Mouse (Mus musculus) layer of hippocampus, postnatal 25 days (tissue): ENCODE data around the gene Armc9. TPM values are rescaled to one million over a fixed set of nuclear protein-coding genes. Genes with fewer than 3 reads are reported as not detected.
A peak's percentile ranks its signal among the peaks of the same experiment; 100 is the strongest.

Experiments
- DNase-seq, 2 experiments: peaks; one replicate each; pipeline ENCODE4 v3.0.0; 2022; ENCODE audit warnings: mixed read lengths in 2 of 2, low spot score in 1 of 2; ENCODE audit errors: extremely low spot score in 1 of 2
- total RNA-seq, 2 experiments: library from RNA; stranded (reverse); gene quantifications; 2 replicates each; pipeline ENCODE4 v1.2.3; 2021

Gene Armc9
- total RNA-seq, 2 experiments from 2014 or later = 36.6 to 39.5 TPM

DNA sequence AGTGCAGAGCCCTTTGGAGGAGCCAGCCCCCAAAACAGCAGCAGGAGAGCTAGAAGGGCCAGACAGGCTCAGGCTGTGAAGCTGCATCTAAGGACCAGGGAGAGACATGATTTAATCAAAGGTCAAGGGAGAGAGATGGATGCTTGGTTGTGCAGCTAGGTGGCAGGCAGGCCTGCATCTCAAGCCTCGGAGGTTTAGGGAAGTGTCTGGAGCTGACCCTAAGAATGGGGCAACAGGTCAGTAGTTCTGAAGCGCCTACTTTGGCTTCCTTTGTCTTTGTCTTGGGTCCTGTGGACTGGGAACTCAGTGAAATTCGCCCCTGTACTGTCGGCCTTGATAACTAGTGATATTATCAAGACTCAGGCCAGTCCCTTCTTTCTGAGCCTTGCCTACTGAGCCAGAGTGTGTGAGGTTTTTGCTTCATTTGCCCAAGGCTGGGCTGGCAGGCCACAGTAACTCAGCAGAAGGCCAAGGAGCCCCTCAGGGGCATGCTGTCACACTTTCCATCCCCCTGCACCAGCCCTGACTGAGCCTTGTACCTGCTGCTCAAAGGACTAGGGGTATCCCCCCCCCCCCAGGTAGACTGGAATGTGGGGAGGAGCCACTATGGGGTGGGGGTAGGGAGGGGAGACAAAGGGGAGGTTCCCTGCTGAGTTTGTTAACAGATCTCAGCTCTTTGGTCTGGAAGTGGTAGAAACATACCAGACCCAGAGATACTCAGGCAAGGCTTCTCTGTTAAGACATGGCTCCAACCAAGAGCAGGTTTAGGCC is 153.5 kb downstream of the Armc9 start:
- DNase-seq = no peak

DNA sequence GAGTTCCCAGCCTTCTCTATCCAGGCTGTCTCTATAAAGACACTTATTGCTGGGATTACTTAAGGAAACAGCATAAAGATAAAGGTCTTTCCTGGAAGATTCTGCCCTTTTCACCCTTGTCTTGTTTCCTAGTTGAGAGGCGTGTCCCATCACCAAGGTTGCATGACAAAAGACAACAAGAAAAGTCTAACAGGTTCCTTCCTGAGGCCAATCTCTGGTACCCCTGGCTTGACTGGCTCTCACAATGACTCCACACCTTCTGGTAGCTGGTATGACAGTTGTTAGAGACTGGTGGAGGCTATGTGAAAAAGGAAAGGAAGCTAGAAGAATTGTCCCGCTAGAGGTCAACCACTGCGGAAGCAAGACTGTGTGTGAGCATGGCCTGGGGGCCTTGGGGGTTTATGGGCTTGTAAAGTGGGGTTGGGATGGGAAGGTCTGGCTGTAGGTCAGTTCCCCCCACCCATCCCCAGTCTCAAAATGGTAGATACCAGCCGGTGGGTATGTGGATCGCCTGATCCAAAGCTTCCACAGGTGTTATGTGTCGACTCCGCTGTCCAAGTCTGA is 154.8 kb downstream of the Armc9 start:
- DNase-seq = no peak

DNA sequence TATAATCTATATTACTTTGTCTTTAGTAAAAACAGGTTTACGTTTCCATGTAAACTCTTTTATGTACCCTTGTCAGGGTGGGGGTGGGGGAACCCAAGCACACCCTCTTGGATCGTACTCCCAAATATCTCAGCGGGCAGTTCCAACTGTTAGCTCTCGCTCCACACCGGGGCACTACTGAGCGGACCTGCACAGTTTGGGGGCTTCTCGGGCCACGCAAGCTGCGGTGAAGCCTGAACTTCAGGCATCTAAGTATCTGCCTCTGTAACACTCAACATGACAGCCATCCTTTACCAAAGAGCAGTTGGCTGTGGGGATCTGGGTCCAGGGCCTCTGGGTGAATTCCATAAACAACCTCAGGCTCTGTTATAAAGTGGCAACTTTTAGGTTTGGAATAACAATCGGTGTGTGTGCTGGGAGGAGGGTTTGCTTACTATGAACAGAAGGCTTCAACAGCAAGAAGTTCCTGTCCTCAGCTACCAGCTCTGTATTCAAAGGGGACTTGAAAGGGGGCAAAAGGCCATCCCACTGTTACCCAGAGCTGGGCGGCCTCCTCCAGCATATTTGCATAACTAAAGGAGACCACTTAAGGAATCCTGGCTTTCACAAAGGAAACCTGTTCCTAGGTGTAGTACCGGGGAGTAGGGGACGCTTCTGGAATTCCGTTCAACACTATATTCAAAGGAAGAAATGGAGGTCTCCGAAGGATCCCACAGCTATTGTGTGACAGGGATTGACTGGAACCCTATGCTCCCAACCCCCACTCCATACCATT is 156.1 kb downstream of the Armc9 start:
- no peak for DNase-seq

DNA sequence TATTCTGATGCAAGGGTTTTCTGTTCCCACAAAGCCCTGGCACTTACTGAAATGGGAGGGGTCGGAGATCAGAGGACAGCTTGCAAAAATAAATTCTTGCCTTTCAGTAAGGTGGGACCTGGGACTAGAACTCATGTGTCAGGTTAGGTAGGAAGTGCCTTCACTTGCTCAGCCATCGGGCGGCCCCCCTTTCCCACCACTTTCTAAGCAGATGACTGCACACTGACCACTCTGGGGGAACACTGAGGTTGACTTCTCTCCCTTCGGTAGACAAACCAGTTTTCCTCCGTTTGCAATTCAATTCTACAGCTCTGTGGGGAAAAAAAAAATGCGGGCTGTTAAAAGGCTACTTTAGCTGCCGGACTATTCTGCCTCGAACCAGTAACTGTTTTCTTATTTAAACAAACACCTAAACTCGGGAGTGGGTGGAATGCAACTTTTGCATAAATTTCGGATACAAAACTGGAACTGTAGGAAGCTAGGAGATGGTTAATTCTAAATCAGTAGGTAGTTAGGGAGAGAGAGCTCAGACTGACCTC is 157.0 kb downstream of the Armc9 start:
- no peak for DNase-seq

DNA sequence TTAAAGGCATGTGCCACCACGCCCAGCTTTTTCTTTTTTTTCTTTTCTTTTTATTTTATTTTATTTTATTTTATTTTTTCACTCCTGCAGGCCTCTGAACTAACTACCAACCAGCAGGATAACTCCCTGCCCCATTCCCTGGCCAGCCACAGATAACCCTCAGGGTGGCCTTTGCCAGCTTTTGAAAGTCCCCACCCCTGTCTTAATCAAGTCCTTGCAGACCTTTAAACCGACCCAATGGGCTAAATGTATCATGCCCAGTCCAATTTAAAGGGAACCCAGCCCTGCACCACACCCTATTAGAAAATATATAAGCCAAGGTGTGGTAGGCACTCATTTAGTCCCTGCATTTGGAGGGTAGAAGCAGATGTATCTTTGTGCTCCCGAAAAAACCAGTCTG is 157.7 kb downstream of the Armc9 start:
- DNase-seq = no peak

DNA sequence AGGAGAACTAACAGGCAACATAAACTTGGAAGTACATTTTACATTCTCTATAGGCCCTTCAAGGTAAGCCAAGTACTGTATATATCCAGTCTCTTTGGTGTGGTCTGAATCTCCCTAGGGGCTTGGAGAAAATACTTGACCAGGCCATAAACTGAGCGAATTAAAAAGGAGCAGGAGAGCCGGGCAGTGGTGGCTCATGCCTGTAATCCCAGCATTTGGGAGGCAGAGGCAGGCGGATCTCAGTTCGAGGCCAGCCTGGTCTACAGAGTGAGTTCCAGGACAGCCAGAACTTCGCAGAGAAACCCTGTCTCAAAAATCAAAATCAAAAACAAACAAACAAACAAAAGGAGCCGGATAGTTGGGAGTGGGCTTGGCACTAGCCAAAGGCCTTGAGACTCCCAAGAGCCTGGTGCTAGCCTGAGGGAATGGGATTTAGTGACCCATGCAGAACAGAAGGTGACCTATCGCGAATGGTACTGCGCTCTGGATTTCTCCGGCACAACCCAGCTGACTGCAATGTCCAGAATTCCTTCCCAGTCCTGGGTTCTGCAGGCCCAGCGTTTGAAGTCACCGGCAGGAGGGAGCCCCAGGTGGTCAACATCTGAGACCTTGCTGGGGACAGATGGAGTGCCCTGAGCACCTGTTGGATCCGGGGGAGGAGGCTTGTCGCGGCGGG is 158.7 kb downstream of the Armc9 start:
- no peak for DNase-seq

DNA sequence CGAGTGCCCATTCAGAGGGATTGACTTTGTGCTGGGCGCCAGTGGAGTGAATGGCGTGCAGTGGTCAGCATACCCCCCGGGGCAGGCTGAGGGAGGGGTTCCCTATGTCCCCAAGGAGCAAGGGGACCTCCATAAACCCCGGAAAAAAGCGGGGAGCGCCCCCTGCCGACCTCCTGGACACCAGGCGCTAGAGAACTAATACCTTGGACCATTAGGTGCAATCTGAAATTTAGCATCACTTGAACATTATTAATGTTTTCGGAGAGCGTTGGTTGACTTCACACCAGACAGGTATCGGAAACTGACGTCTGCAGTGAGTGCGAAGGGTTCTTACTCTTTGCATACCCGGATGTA is 159.2 kb downstream of the Armc9 start:
- peak in 1 of 2 experiments; percentile 56 for DNase-seq

DNA sequence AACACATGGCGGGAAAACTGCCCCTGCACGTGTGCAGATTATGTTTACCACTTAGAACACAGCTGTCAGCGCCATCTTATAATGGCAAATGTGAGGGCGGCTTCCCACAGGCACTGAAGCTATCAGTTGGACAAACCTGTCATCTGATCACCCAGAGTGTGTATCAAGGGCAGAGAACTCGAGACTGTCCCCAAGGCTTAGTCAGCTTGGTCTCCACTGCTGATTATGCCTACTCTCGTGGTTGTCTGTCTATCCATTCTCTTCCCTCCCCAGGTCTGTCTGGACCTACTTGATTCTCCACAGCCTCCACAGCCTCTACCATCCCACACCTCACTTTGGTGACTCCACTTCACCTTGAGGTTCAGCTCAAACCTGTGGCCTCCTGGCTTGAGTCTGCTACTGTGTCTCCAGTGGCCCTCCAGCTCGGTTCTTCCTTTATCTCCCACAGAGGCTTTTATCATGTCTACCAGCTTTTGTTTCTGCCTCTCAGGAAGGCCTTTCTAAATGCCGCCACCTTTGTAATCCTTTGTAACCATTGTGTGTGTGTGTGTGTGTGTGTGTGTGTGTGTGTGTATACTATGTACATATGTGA is 166.3 kb downstream of the Armc9 start:
- DNase-seq = no peak

Other genes with a start within 250 kb of the Armc9 start
- 1 to 10 TPM; 3.5 to 4.0 TPM for gene 4933407L21Rik, start 226.3 kb upstream of the Armc9 start, total RNA-seq
- gene Gpr55, start 193.8 kb upstream of the Armc9 start, total RNA-seq = under 1 TPM in 1 of 2 experiments, not detected in 1; 0.12 TPM
- 1 to 10 TPM; 1.0 to 1.2 TPM for gene Spata3, start 138.0 kb upstream of the Armc9 start, total RNA-seq
- 10 to 100 TPM; 10.2 to 14.4 TPM for gene 2810459M11Rik, start 108.9 kb upstream of the Armc9 start, total RNA-seq
- 100 to 1,000 TPM in 1 of 2 experiments, 10 to 100 TPM in 1; 97.9 to 109 TPM for gene Psmd1, start 90.4 kb upstream of the Armc9 start, total RNA-seq
- not detected for gene Htr2b, start 42.8 kb upstream of the Armc9 start, total RNA-seq
- gene Gm21972, start 21.1 kb upstream of the Armc9 start, total RNA-seq = 1 to 10 TPM; 2.1 to 4.1 TPM
- gene B3gnt7, start 148.1 kb downstream of the Armc9 start, total RNA-seq = 1 to 10 TPM; 1.5 to 1.6 TPM
- 100 to 1,000 TPM; 126 to 148 TPM for gene Ncl, start 204.6 kb downstream of the Armc9 start, total RNA-seq